Mouse (Mus musculus) ES-E14 (cell line): ENCODE data around the gene Cblb. TPM values are rescaled to one million over a fixed set of nuclear protein-coding genes. Genes with fewer than 3 reads are reported as not detected.

Experiments
- DNase-seq: peaks from one replicate; pipeline ENCODE4 v3.0.0-alpha.2; 2013; ENCODE audit warnings: low read depth, low spot score
- H3K27ac ChIP-seq: 2 replicates; pipeline ENCODE4 v1.5.1; 2012; ENCODE audit warnings: low read depth, mild to moderate bottlenecking, low read length, moderate library complexity, mixed read lengths; ENCODE audit not compliant: poor library complexity, insufficient read depth, severe bottlenecking
- H3K36me3 ChIP-seq: 2 replicates; pipeline ENCODE4 v1.6.1; 2012; ENCODE audit warnings: mild to moderate bottlenecking, low read length, moderate library complexity, mixed read lengths; ENCODE audit not compliant: control insufficient read depth, poor library complexity, insufficient read depth, severe bottlenecking
- H3K4me1 ChIP-seq, 2 experiments: fragments of 150-350 bp in 1 of 2; sonication (generic) in 1 of 2; 2 replicates each; pipeline ENCODE4 v1.6.1; 2012; ENCODE audit warnings: low read length in 2 of 2, mild to moderate bottlenecking in 1 of 2, mixed read lengths in 1 of 2; ENCODE audit not compliant: control insufficient read depth in 2 of 2, insufficient read depth in 2 of 2, poor library complexity in 1 of 2
- H3K4me3 ChIP-seq, 2 experiments: fragments of 150-350 bp in 1 of 2; sonication (generic) in 1 of 2; 2 replicates each; pipeline ENCODE4 v1.5.1; 2012; ENCODE audit warnings: low read length in 2 of 2, low read depth in 1 of 2, mild to moderate bottlenecking in 1 of 2, mixed read lengths in 1 of 2; ENCODE audit not compliant: insufficient read depth in 1 of 2, poor library complexity in 1 of 2, severe bottlenecking in 1 of 2
- H3K9ac ChIP-seq: 2 replicates; pipeline ENCODE4 v1.6.1; 2012; ENCODE audit warnings: low read depth, mild to moderate bottlenecking, low read length, mixed read lengths; ENCODE audit not compliant: poor library complexity, insufficient read depth, severe bottlenecking
- H3K9me3 ChIP-seq: fragments of 150-350 bp; sonication (generic); 2 replicates; pipeline ENCODE4 v1.6.1; 2012; ENCODE audit warnings: low read depth, mild to moderate bottlenecking, low read length; ENCODE audit not compliant: control insufficient read depth, insufficient read depth
- CHD2 ChIP-seq: IDR thresholded peaks from 2 replicates; pipeline ENCODE4 v1.6.1; 2014; ENCODE audit warnings: mild to moderate bottlenecking, low read depth, low read length, inconsistent platforms
- HCFC1 ChIP-seq: IDR thresholded peaks from 2 replicates; pipeline ENCODE4 v1.6.1; 2012; ENCODE audit warnings: low read length, inconsistent platforms, borderline replicate concordance; ENCODE audit not compliant: insufficient read depth
- MAFK ChIP-seq: IDR thresholded peaks from 2 replicates; pipeline ENCODE4 v1.6.1; 2014; ENCODE audit warnings: mild to moderate bottlenecking, low read depth, low read length, inconsistent platforms; ENCODE audit not compliant: insufficient read depth
- ZC3H11A ChIP-seq: IDR thresholded peaks from 2 replicates; pipeline ENCODE4 v1.6.1; 2012; ENCODE audit warnings: low read depth, mild to moderate bottlenecking, inconsistent platforms, low read length, borderline replicate concordance
- ZNF384 ChIP-seq: IDR thresholded peaks from 2 replicates; pipeline ENCODE4 v1.6.1; 2012; ENCODE audit warnings: low read depth, low read length, inconsistent platforms
- in situ Hi-C, 2 experiments: fragments of 600-800 bp; cut with MboI; formaldehyde crosslinking; loops; one replicate each; pipeline ENCODE4 v1.15.1; 2025; ENCODE audit warnings: low sequenced_read_pairs in 2 of 2, inconsistent platforms in 1 of 2; ENCODE audit not compliant: unreplicated experiment in 2 of 2
- total RNA-seq: library from RNA; depleted of rRNA; stranded (reverse); fragments of 300-350 nt; gene quantifications from 2 replicates; pipeline ENCODE4 v1.2.3, GENCODE M21; 2012

Cblb gene
- total RNA-seq, 1 experiment: 5.1 TPM

DNA sequence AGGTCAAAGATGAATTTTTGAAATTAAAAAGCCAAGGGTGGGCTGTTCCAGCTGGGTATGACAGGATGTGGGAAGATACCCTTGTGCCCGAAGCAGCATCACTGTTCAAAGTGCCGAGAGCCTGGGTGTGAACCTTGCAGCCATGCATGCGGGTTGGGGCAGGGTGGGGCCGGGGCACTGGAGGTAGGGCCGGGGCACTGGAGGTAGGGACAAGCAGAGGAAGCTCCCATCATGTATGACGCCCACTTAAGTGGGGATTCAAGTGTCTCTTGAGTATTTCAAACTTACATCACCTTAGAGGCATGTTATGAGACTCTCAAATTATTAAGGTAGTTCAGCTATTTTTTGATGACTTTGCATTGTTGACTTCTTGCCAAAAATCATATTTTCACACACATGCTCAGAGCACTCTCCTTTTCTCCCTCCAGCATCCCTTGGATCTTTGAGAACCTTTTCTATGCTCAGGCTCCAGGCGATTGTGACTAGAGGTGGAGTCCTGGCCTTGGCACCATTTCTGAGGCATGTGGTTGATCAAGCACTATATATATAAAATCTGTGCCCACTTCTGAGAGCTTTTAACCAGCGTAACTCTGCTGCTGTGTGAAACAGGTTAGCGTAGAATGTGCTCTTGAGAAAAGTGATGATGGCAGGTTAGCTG is 55.9 kb downstream of the Cblb start:
- no peak for TF ChIP-seq ZNF384
- TF ChIP-seq HCFC1: no peak
- Histone ChIP-seq H3K36me3 (no peaks in the 10 kb centered on the region), H3K9me3 (no peaks in the 10 kb centered on the region), H3K27ac (no peak overlapping the region), H3K4me3 (no peak overlapping the region), H3K4me1 (no peaks in the 10 kb centered on the region), H3K9ac (no peak overlapping the region)
- no peak for DNase-seq
- in situ Hi-C loops: no loop called here

GRCm38 (mm10) chr16:52089354-52089753 is 58.3 kb downstream of the Cblb start:
- H3K27ac ChIP-seq: no peak overlapping the region
- in situ Hi-C loops: no loop called here
- no peak overlapping the region for H3K4me3 ChIP-seq
- no peaks in the 10 kb centered on the region for H3K36me3 ChIP-seq
- TF ChIP-seq ZNF384 (no peak), MAFK (no peak), ZC3H11A (no peak), CHD2 (no peak), HCFC1 (no peak)
- DNase-seq: no peak
- H3K9me3 ChIP-seq: no peaks in the 10 kb centered on the region
- no peaks in the 10 kb centered on the region for H3K4me1 ChIP-seq
- no peak overlapping the region for H3K9ac ChIP-seq

- in situ Hi-C loops: no loop called here
Measured at GRCm38 (mm10) chr16:52090899-52091298, 59.9 kb downstream of the Cblb start.

GRCm38 (mm10) chr16:52093325-52094253 is 62.6 kb downstream of the Cblb start:
- no peak overlapping the region for H3K9ac ChIP-seq
- no peaks in the 10 kb centered on the region for H3K4me1 ChIP-seq
- H3K9me3 ChIP-seq: no peaks in the 10 kb centered on the region
- no peak for TF ChIP-seq ZNF384
- no peak for TF ChIP-seq ZC3H11A
- no peak for TF ChIP-seq MAFK
- TF ChIP-seq CHD2: no peak
- no peak for TF ChIP-seq HCFC1
- in situ Hi-C loops: no loop called here
- H3K27ac ChIP-seq: no peak overlapping the region
- no peak overlapping the region for H3K4me3 ChIP-seq
- no peaks in the 10 kb centered on the region for H3K36me3 ChIP-seq
- no peak for DNase-seq

More at GRCm38 (mm10) chr16:52090899-52091298, 59.9 kb downstream of the Cblb start:
- no peak for DNase-seq
- H3K36me3 ChIP-seq: no peaks in the 10 kb centered on the region
- no peaks in the 10 kb centered on the region for H3K9me3 ChIP-seq
- H3K9ac ChIP-seq: no peak overlapping the region
- no peak overlapping the region for H3K27ac ChIP-seq
- no peaks in the 10 kb centered on the region for H3K4me1 ChIP-seq
- TF ChIP-seq MAFK (no peak), HCFC1 (no peak), ZC3H11A (no peak), CHD2 (no peak), ZNF384 (no peak)
- no peak overlapping the region for H3K4me3 ChIP-seq
